ENCODE assay signal across 26 mouse cellular contexts in genomic region chr7:84596002-84596401, GRCm38 (mm10). TPM values are rescaled to one million over a fixed set of nuclear protein-coding genes. Genes with fewer than 3 reads are reported as not detected.
"Had no signal": no experiment of that assay in that cellular context is flagged by ENCODE, and none has a peak within 500 bp of the region (broad histone marks: within the 10 kb centered on the region; RNA-seq: fewer than 3 reads in every experiment).

No protein-coding gene starts in this region.

- H3K4me3 ChIP-seq: heart, adult 2 months; heart, embryonic 13.5 days; heart, embryonic 15.5 days; hindbrain, embryonic 10.5 days; hindbrain, embryonic 12.5 days; layer of hippocampus, adult 2 months; left cerebral cortex, adult 2 months; limb, embryonic 10.5 days; limb, embryonic 12.5 days; liver, embryonic 13.5 days; liver, embryonic 15.5 days had no signal

- H3K27me3 ChIP-seq: heart, embryonic 13.5 days; heart, embryonic 15.5 days; hindbrain, embryonic 12.5 days; limb, embryonic 12.5 days; liver, embryonic 13.5 days; liver, embryonic 15.5 days had no signal

- H3K4me2 ChIP-seq: heart, embryonic 11.5 days; heart, embryonic 13.5 days; heart, embryonic 15.5 days; hindbrain, embryonic 12.5 days; hindbrain, embryonic 14.5 days; limb, embryonic 12.5 days; liver, embryonic 11.5 days; liver, embryonic 13.5 days; liver, embryonic 15.5 days had no signal

- H3K27ac ChIP-seq: heart, adult 2 months; heart, embryonic 13.5 days; heart, embryonic 15.5 days; hindbrain, embryonic 10.5 days; hindbrain, embryonic 12.5 days; hindbrain, embryonic 14.5 days; layer of hippocampus, adult 2 months; left cerebral cortex, adult 2 months; limb, embryonic 10.5 days; limb, embryonic 12.5 days; liver, embryonic 13.5 days; liver, embryonic 15.5 days had no signal

- ATAC-seq: hindbrain, embryonic 16.5 days; inflammation-experienced regulatory T-cells, adult 6 months; intestine, postnatal 0 days had no signal

- H3K36me3 ChIP-seq: heart, embryonic 13.5 days; heart, embryonic 15.5 days; hindbrain, embryonic 10.5 days; hindbrain, embryonic 12.5 days; limb, embryonic 10.5 days; limb, embryonic 12.5 days; liver, embryonic 13.5 days had no signal

- H3K9me3 ChIP-seq: heart, embryonic 13.5 days; heart, embryonic 15.5 days; hindbrain, embryonic 10.5 days; hindbrain, embryonic 12.5 days; limb, embryonic 10.5 days; limb, embryonic 12.5 days; liver, embryonic 13.5 days; liver, embryonic 15.5 days had no signal

- H3K4me1 ChIP-seq: heart, embryonic 13.5 days; heart, embryonic 15.5 days; hindbrain, embryonic 10.5 days; limb, embryonic 10.5 days; limb, embryonic 12.5 days had no signal

- H3K9ac ChIP-seq: heart, embryonic 13.5 days; heart, embryonic 15.5 days; hindbrain, embryonic 12.5 days; hindbrain, embryonic 14.5 days; limb, embryonic 12.5 days; liver, embryonic 13.5 days; liver, embryonic 15.5 days; liver, postnatal 0 days had no signal

- DNase-seq: gastrocnemius, postnatal 25 days; heart, adult 2 months; heart, postnatal 4 days; kidney, adult 2 months; kidney, adult 9 months; kidney, postnatal 10 days; kidney, postnatal 25 days; kidney, postnatal 4 days; liver, embryonic 13.5 days had no signal

RNA-seq across cellular contexts. Expression of gene Fah, which starts 10.5 kb away (rescaled TPM):
- total RNA-seq: granulocyte monocyte progenitor cell, adult 5-6 weeks had no signal
